Mouse (Mus musculus): ENCODE data around the gene Mpp6. TPM values are rescaled to one million over a fixed set of nuclear protein-coding genes. Genes with fewer than 3 reads are reported as not detected.

The Mpp6 gene
- polyA plus RNA-seq, 1 experiment = 73.5 TPM

- no peak for TF ChIP-seq CTCF (IDR thresholded peaks at IDR 0.05; ENCODE audit: control insufficient read depth, insufficient read depth, insufficient replicate concordance, low read depth, low read length)
- no peak for TF ChIP-seq POLR2A (IDR thresholded peaks at IDR 0.05; ENCODE audit: control insufficient read depth, low read depth, low read length)
- peaks cover 2% of the 10 kb centered on the region; the same call in 1 of the 2 replicates for H3K36me3 ChIP-seq (ENCODE audit: control insufficient read depth, insufficient read depth, low read length)
- H3K27ac ChIP-seq (ENCODE audit: control insufficient read depth, insufficient read depth, low read depth, low read length) = no peak overlapping the region
- H3K4me3 ChIP-seq (ENCODE audit: control insufficient read depth, low read depth, low read length) = no peak overlapping the region
- no peaks in the 10 kb centered on the region for H3K4me1 ChIP-seq (ENCODE audit: control insufficient read depth, insufficient read depth, low read length)
- H3K27me3 ChIP-seq (ENCODE audit: control insufficient read depth, insufficient read depth, low read length) = no peaks in the 10 kb centered on the region
Observed at GRCm38 (mm10) chr6:50146158-50146557, 36.1 kb downstream of the Mpp6 start.

GRCm38 (mm10) chr6:50149378-50149777 is 39.3 kb downstream of the Mpp6 start:
- TF ChIP-seq CTCF (IDR thresholded peaks at IDR 0.05; ENCODE audit: control insufficient read depth, insufficient read depth, insufficient replicate concordance, low read depth, low read length) (no peak), POLR2A (IDR thresholded peaks at IDR 0.05; ENCODE audit: control insufficient read depth, low read depth, low read length) (no peak)
- Histone ChIP-seq H3K27me3 (ENCODE audit: control insufficient read depth, insufficient read depth, low read length) (no peaks in the 10 kb centered on the region), H3K36me3 (ENCODE audit: control insufficient read depth, insufficient read depth, low read length) (peaks cover 2% of the 10 kb centered on the region; the same call in 1 of the 2 replicates), H3K27ac (ENCODE audit: control insufficient read depth, insufficient read depth, low read depth, low read length) (no peak overlapping the region), H3K4me1 (ENCODE audit: control insufficient read depth, insufficient read depth, low read length) (no peaks in the 10 kb centered on the region), H3K4me3 (ENCODE audit: control insufficient read depth, low read depth, low read length) (no peak overlapping the region)

GRCm38 (mm10) chr6:50159842-50160241 is 49.8 kb downstream of the Mpp6 start:
- no peaks in the 10 kb centered on the region for H3K27me3 ChIP-seq (ENCODE audit: control insufficient read depth, insufficient read depth, low read length)
- H3K36me3 ChIP-seq (ENCODE audit: control insufficient read depth, insufficient read depth, low read length) = no peaks in the 10 kb centered on the region; the same call in 1 of the 2 replicates
- no peaks in the 10 kb centered on the region for H3K4me1 ChIP-seq (ENCODE audit: control insufficient read depth, insufficient read depth, low read length)
- no peak overlapping the region for H3K27ac ChIP-seq (ENCODE audit: control insufficient read depth, insufficient read depth, low read depth, low read length)
- no peak overlapping the region for H3K4me3 ChIP-seq (ENCODE audit: control insufficient read depth, low read depth, low read length)
- TF ChIP-seq POLR2A (IDR thresholded peaks at IDR 0.05; ENCODE audit: control insufficient read depth, low read depth, low read length) = no peak
- TF ChIP-seq CTCF (IDR thresholded peaks at IDR 0.05; ENCODE audit: control insufficient read depth, insufficient read depth, insufficient replicate concordance, low read depth, low read length) = no peak

GRCm38 (mm10) chr6:50163013-50163412 is 53.0 kb downstream of the Mpp6 start:
- Histone ChIP-seq H3K4me1 (ENCODE audit: control insufficient read depth, insufficient read depth, low read length) (no peaks in the 10 kb centered on the region), H3K27me3 (ENCODE audit: control insufficient read depth, insufficient read depth, low read length) (no peaks in the 10 kb centered on the region), H3K36me3 (ENCODE audit: control insufficient read depth, insufficient read depth, low read length) (no peaks in the 10 kb centered on the region; the same call in 1 of the 2 replicates), H3K27ac (ENCODE audit: control insufficient read depth, insufficient read depth, low read depth, low read length) (no peak overlapping the region), H3K4me3 (ENCODE audit: control insufficient read depth, low read depth, low read length) (no peak overlapping the region)
- no peak for TF ChIP-seq POLR2A (IDR thresholded peaks at IDR 0.05; ENCODE audit: control insufficient read depth, low read depth, low read length)
- TF ChIP-seq CTCF (IDR thresholded peaks at IDR 0.05; ENCODE audit: control insufficient read depth, insufficient read depth, insufficient replicate concordance, low read depth, low read length) = no peak

GRCm38 (mm10) chr6:50168821-50169220 is 58.8 kb downstream of the Mpp6 start:
- H3K27me3 ChIP-seq (ENCODE audit: control insufficient read depth, insufficient read depth, low read length) = no peaks in the 10 kb centered on the region
- no peak for TF ChIP-seq CTCF (IDR thresholded peaks at IDR 0.05; ENCODE audit: control insufficient read depth, insufficient read depth, insufficient replicate concordance, low read depth, low read length)
- no peak for TF ChIP-seq POLR2A (IDR thresholded peaks at IDR 0.05; ENCODE audit: control insufficient read depth, low read depth, low read length)
- no peak overlapping the region for H3K4me3 ChIP-seq (ENCODE audit: control insufficient read depth, low read depth, low read length)
- no peaks in the 10 kb centered on the region for H3K36me3 ChIP-seq (ENCODE audit: control insufficient read depth, insufficient read depth, low read length)
- H3K4me1 ChIP-seq (ENCODE audit: control insufficient read depth, insufficient read depth, low read length) = no peaks in the 10 kb centered on the region
- no peak overlapping the region for H3K27ac ChIP-seq (ENCODE audit: control insufficient read depth, insufficient read depth, low read depth, low read length)

DNA sequence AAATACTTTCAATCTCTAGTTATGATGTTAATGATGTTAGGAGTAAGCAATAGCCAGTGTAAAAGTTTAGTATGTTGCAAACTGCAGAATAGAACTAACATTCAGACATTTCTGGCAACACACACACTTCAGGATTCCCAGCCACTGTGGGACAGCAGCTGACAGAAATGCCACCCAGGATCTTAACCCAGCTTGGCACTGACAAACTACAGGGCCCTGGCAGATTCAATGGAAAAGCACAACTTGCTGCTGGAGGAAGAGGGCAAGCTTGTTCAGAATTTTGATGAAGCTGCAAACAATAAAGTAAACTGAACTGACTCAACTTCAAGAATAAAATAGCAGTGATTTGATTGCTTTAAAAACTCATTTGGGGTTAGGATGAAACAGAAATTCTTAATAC is 59.7 kb downstream of the Mpp6 start:
- H3K27ac ChIP-seq (ENCODE audit: control insufficient read depth, insufficient read depth, low read depth, low read length) = no peak overlapping the region
- H3K4me1 ChIP-seq (ENCODE audit: control insufficient read depth, insufficient read depth, low read length) = no peaks in the 10 kb centered on the region
- no peaks in the 10 kb centered on the region for H3K36me3 ChIP-seq (ENCODE audit: control insufficient read depth, insufficient read depth, low read length)
- no peak overlapping the region for H3K4me3 ChIP-seq (ENCODE audit: control insufficient read depth, low read depth, low read length)
- no peaks in the 10 kb centered on the region for H3K27me3 ChIP-seq (ENCODE audit: control insufficient read depth, insufficient read depth, low read length)
- TF ChIP-seq CTCF (IDR thresholded peaks at IDR 0.05; ENCODE audit: control insufficient read depth, insufficient read depth, insufficient replicate concordance, low read depth, low read length) (no peak), POLR2A (IDR thresholded peaks at IDR 0.05; ENCODE audit: control insufficient read depth, low read depth, low read length) (no peak)

GRCm38 (mm10) chr6:50175736-50176135 is 65.7 kb downstream of the Mpp6 start:
- Histone ChIP-seq H3K4me1 (ENCODE audit: control insufficient read depth, insufficient read depth, low read length) (no peaks in the 10 kb centered on the region), H3K27me3 (ENCODE audit: control insufficient read depth, insufficient read depth, low read length) (no peaks in the 10 kb centered on the region), H3K36me3 (ENCODE audit: control insufficient read depth, insufficient read depth, low read length) (no peaks in the 10 kb centered on the region), H3K27ac (ENCODE audit: control insufficient read depth, insufficient read depth, low read depth, low read length) (no peak overlapping the region), H3K4me3 (ENCODE audit: control insufficient read depth, low read depth, low read length) (no peak overlapping the region)
- TF ChIP-seq POLR2A (IDR thresholded peaks at IDR 0.05; ENCODE audit: control insufficient read depth, low read depth, low read length) = no peak
- no peak for TF ChIP-seq CTCF (IDR thresholded peaks at IDR 0.05; ENCODE audit: control insufficient read depth, insufficient read depth, insufficient replicate concordance, low read depth, low read length)

GRCm38 (mm10) chr6:50180189-50180588 is 70.1 kb downstream of the Mpp6 start:
- Histone ChIP-seq H3K27me3 (ENCODE audit: control insufficient read depth, insufficient read depth, low read length) (no peaks in the 10 kb centered on the region), H3K4me1 (ENCODE audit: control insufficient read depth, insufficient read depth, low read length) (no peaks in the 10 kb centered on the region), H3K36me3 (ENCODE audit: control insufficient read depth, insufficient read depth, low read length) (no peaks in the 10 kb centered on the region), H3K27ac (ENCODE audit: control insufficient read depth, insufficient read depth, low read depth, low read length) (no peak overlapping the region), H3K4me3 (ENCODE audit: control insufficient read depth, low read depth, low read length) (no peak overlapping the region)
- TF ChIP-seq CTCF (IDR thresholded peaks at IDR 0.05; ENCODE audit: control insufficient read depth, insufficient read depth, insufficient replicate concordance, low read depth, low read length) (no peak), POLR2A (IDR thresholded peaks at IDR 0.05; ENCODE audit: control insufficient read depth, low read depth, low read length) (no peak)
